Mouse (Mus musculus): ENCODE measurements around the gene Rps8. TPM values are rescaled to one million over a fixed set of nuclear protein-coding genes. Genes with fewer than 3 reads are reported as not detected.

The Rps8 gene
- total and polyA plus RNA-seq, 2 experiments from 2014 or later = 439 to 493 TPM

GRCm38 (mm10) chr4:117145248-117145647, 10.8 kb downstream of the Rps8 start:
- ATAC-seq (ENCODE audit: low FRiP score) (no peak), DNase-seq (ENCODE audit: low spot score) (no peak)
- Histone ChIP-seq H3K4me2 (ENCODE audit: low read depth, low read length, poor library complexity, severe bottlenecking) (no peak overlapping the region), H3K27me3 (ENCODE audit: insufficient read depth, low read length) (no peaks in the 10 kb centered on the region), H3K4me1 (ENCODE audit: insufficient read depth, low read length) (no peaks in the 10 kb centered on the region), H3K4me3 (ENCODE audit: low read depth, low read length) (no peak overlapping the region), H3K36me3 (ENCODE audit: insufficient read depth, low read length) (peaks cover 5% of the 10 kb centered on the region), H3K9me3 (ENCODE audit: low read length) (no peaks in the 10 kb centered on the region), H3K9ac (replicated peaks; ENCODE audit: low read length, poor library complexity, severe bottlenecking) (no peak overlapping the region), H3K27ac (ENCODE audit: low read depth, low read length) (no peak overlapping the region)
- no peak for TF ChIP-seq CTCF (IDR thresholded peaks at IDR 0.05)
- WGBS = 95% methylated on average over 13 of the region's 13 CpGs

- H3K27ac ChIP-seq (ENCODE audit: low read depth, low read length) = no peak overlapping the region
- no peaks in the 10 kb centered on the region for H3K4me1 ChIP-seq (ENCODE audit: insufficient read depth, low read length)
- no peak overlapping the region for H3K4me2 ChIP-seq (ENCODE audit: low read depth, low read length, poor library complexity, severe bottlenecking)
- 66% methylated on average over 7 of the region's 7 CpGs for WGBS
- no peaks in the 10 kb centered on the region; the same call in 1 of the 2 replicates for H3K36me3 ChIP-seq (ENCODE audit: insufficient read depth, low read length)
- ATAC-seq (ENCODE audit: low FRiP score) = no peak
- no peak overlapping the region for H3K9ac ChIP-seq (replicated peaks; ENCODE audit: low read length, poor library complexity, severe bottlenecking)
- H3K27me3 ChIP-seq (ENCODE audit: insufficient read depth, low read length) = no peaks in the 10 kb centered on the region
- no peak for DNase-seq (ENCODE audit: low spot score)
- no peak for TF ChIP-seq CTCF (IDR thresholded peaks at IDR 0.05)
- H3K9me3 ChIP-seq (ENCODE audit: low read length) = no peaks in the 10 kb centered on the region
- no peak overlapping the region for H3K4me3 ChIP-seq (ENCODE audit: low read depth, low read length)
These were observed 13.0 kb downstream of the Rps8 start for GRCm38 (mm10) chr4:117143023-117143422.

GRCm38 (mm10) chr4:117140613-117141012, 15.4 kb downstream of the Rps8 start:
- Histone ChIP-seq H3K27me3 (ENCODE audit: insufficient read depth, low read length) (no peaks in the 10 kb centered on the region), H3K4me2 (ENCODE audit: low read depth, low read length, poor library complexity, severe bottlenecking) (no peak overlapping the region), H3K9me3 (ENCODE audit: low read length) (no peaks in the 10 kb centered on the region), H3K27ac (ENCODE audit: low read depth, low read length) (no peak overlapping the region), H3K4me1 (ENCODE audit: insufficient read depth, low read length) (no peaks in the 10 kb centered on the region), H3K9ac (replicated peaks; ENCODE audit: low read length, poor library complexity, severe bottlenecking) (no peak overlapping the region), H3K4me3 (ENCODE audit: low read depth, low read length) (no peak overlapping the region), H3K36me3 (ENCODE audit: insufficient read depth, low read length) (no peaks in the 10 kb centered on the region)
- DNase-seq (ENCODE audit: low spot score) (peak; percentile 40), ATAC-seq (ENCODE audit: low FRiP score) (no peak)
- TF ChIP-seq CTCF (IDR thresholded peaks at IDR 0.05) = peak; percentile 65
- 27% methylated on average over 4 of the region's 4 CpGs for WGBS

- Histone ChIP-seq H3K4me3 (ENCODE audit: low read depth, low read length) (no peak overlapping the region), H3K9me3 (ENCODE audit: low read length) (no peaks in the 10 kb centered on the region), H3K27ac (ENCODE audit: low read depth, low read length) (no peak overlapping the region), H3K9ac (replicated peaks; ENCODE audit: low read length, poor library complexity, severe bottlenecking) (no peak overlapping the region), H3K4me1 (ENCODE audit: insufficient read depth, low read length) (no peaks in the 10 kb centered on the region), H3K4me2 (ENCODE audit: low read depth, low read length, poor library complexity, severe bottlenecking) (no peak overlapping the region), H3K27me3 (ENCODE audit: insufficient read depth, low read length) (no peaks in the 10 kb centered on the region), H3K36me3 (ENCODE audit: insufficient read depth, low read length) (no peaks in the 10 kb centered on the region)
- WGBS = 2% methylated on average over 2 of the region's 2 CpGs
- no peak for ATAC-seq (ENCODE audit: low FRiP score)
- DNase-seq (ENCODE audit: low spot score) = peak; percentile 65
- peak; percentile 79 for TF ChIP-seq CTCF (IDR thresholded peaks at IDR 0.05)
These were observed 16.8 kb downstream of the Rps8 start for GRCm38 (mm10) chr4:117139217-117139612.

GRCm38 (mm10) chr4:117138295-117139216, 17.5 kb downstream of the Rps8 start:
- ATAC-seq (ENCODE audit: low FRiP score) (no peak), DNase-seq (ENCODE audit: low spot score) (no peak)
- Histone ChIP-seq H3K27me3 (ENCODE audit: insufficient read depth, low read length) (no peaks in the 10 kb centered on the region), H3K4me2 (ENCODE audit: low read depth, low read length, poor library complexity, severe bottlenecking) (no peak overlapping the region), H3K4me3 (ENCODE audit: low read depth, low read length) (no peak overlapping the region), H3K9me3 (ENCODE audit: low read length) (no peaks in the 10 kb centered on the region), H3K4me1 (ENCODE audit: insufficient read depth, low read length) (no peaks in the 10 kb centered on the region), H3K27ac (ENCODE audit: low read depth, low read length) (no peak overlapping the region), H3K36me3 (ENCODE audit: insufficient read depth, low read length) (no peaks in the 10 kb centered on the region), H3K9ac (replicated peaks; ENCODE audit: low read length, poor library complexity, severe bottlenecking) (no peak overlapping the region)
- 70% methylated on average over 16 of the region's 17 CpGs for WGBS
- no peak for TF ChIP-seq CTCF (IDR thresholded peaks at IDR 0.05)

- 24% methylated on average over 8 of the region's 8 CpGs for WGBS
- no peak for ATAC-seq (ENCODE audit: low FRiP score)
- Histone ChIP-seq H3K9me3 (ENCODE audit: low read length) (no peaks in the 10 kb centered on the region), H3K27me3 (ENCODE audit: insufficient read depth, low read length) (no peaks in the 10 kb centered on the region), H3K4me2 (ENCODE audit: low read depth, low read length, poor library complexity, severe bottlenecking) (no peak overlapping the region), H3K27ac (ENCODE audit: low read depth, low read length) (no peak overlapping the region), H3K4me3 (ENCODE audit: low read depth, low read length) (no peak overlapping the region), H3K9ac (replicated peaks; ENCODE audit: low read length, poor library complexity, severe bottlenecking) (no peak overlapping the region), H3K36me3 (ENCODE audit: insufficient read depth, low read length) (0 out of 2 replicates have a peak, but pooled peaks cover 4% of the 10 kb centered on the region), H3K4me1 (ENCODE audit: insufficient read depth, low read length) (peaks cover 7% of the 10 kb centered on the region; the same call in 1 of the 2 replicates)
- DNase-seq (ENCODE audit: low spot score) = no peak
- TF ChIP-seq CTCF (IDR thresholded peaks at IDR 0.05) = no peak
These were observed 20.0 kb downstream of the Rps8 start for GRCm38 (mm10) chr4:117136034-117136433.
